Mouse (Mus musculus): ENCODE results near the gene Ywhae. TPM values are rescaled to one million over a fixed set of nuclear protein-coding genes. Genes with fewer than 3 reads are reported as not detected.

Gene Ywhae
- total RNA-seq, 1 experiment: 432 TPM

- in situ Hi-C loops (cut with MboI; ENCODE audit: low sequenced_read_pairs in 2 of 2, unreplicated experiment in 2 of 2): no loop called here
- Histone ChIP-seq H3K9ac (ENCODE audit: insufficient read depth, low read depth, low read length, poor library complexity, severe bottlenecking) (no peak overlapping the region), H3K9me3 (ENCODE audit: control insufficient read depth, insufficient read depth, low read depth, low read length) (no peaks in the 10 kb centered on the region), H3K27ac (ENCODE audit: insufficient read depth, low read depth, low read length, poor library complexity, severe bottlenecking) (no peak overlapping the region), H3K4me1 (ENCODE audit: control insufficient read depth in 2 of 2, insufficient read depth in 2 of 2, low read length in 2 of 2, poor library complexity in 1 of 2) (peaks cover 0 to 8% of the 10 kb centered on the region in 2 experiments; a peak in 2 of 4 replicates), H3K36me3 (ENCODE audit: control insufficient read depth, insufficient read depth, low read length, poor library complexity, severe bottlenecking) (peaks cover 12% of the 10 kb centered on the region), H3K4me3 (ENCODE audit: insufficient read depth in 1 of 2, low read depth in 1 of 2, low read length in 2 of 2, poor library complexity in 1 of 2, severe bottlenecking in 1 of 2) (no peak overlapping the region)
- no peak for DNase-seq (ENCODE audit: low read depth, low spot score)
- TF ChIP-seq ZC3H11A (IDR thresholded peaks at IDR 0.05; ENCODE audit: borderline replicate concordance, low read depth, low read length) (no peak), MAFK (IDR thresholded peaks at IDR 0.05; ENCODE audit: insufficient read depth, low read depth, low read length) (no peak), HCFC1 (IDR thresholded peaks at IDR 0.05; ENCODE audit: borderline replicate concordance, insufficient read depth, low read length) (no peak), CHD2 (IDR thresholded peaks at IDR 0.05; ENCODE audit: low read depth, low read length) (no peak), ZNF384 (IDR thresholded peaks at IDR 0.05; ENCODE audit: low read depth, low read length) (no peak)
These were observed 31.9 kb downstream of the Ywhae start for GRCm38 (mm10) chr11:75764521-75765023.

GRCm38 (mm10) chr11:75765161-75765560 is 32.5 kb downstream of the Ywhae start:
- no peak for DNase-seq (ENCODE audit: low read depth, low spot score)
- H3K9me3 ChIP-seq (ENCODE audit: control insufficient read depth, insufficient read depth, low read depth, low read length): no peaks in the 10 kb centered on the region
- in situ Hi-C loops (cut with MboI; ENCODE audit: low sequenced_read_pairs in 2 of 2, unreplicated experiment in 2 of 2): no loop called here
- H3K27ac ChIP-seq (ENCODE audit: insufficient read depth, low read depth, low read length, poor library complexity, severe bottlenecking): no peak overlapping the region
- TF ChIP-seq CHD2 (IDR thresholded peaks at IDR 0.05; ENCODE audit: low read depth, low read length): no peak
- no peak for TF ChIP-seq ZC3H11A (IDR thresholded peaks at IDR 0.05; ENCODE audit: borderline replicate concordance, low read depth, low read length)
- TF ChIP-seq HCFC1 (IDR thresholded peaks at IDR 0.05; ENCODE audit: borderline replicate concordance, insufficient read depth, low read length): no peak
- TF ChIP-seq ZNF384 (IDR thresholded peaks at IDR 0.05; ENCODE audit: low read depth, low read length): no peak
- no peak for TF ChIP-seq MAFK (IDR thresholded peaks at IDR 0.05; ENCODE audit: insufficient read depth, low read depth, low read length)
- no peak overlapping the region for H3K9ac ChIP-seq (ENCODE audit: insufficient read depth, low read depth, low read length, poor library complexity, severe bottlenecking)
- H3K36me3 ChIP-seq (ENCODE audit: control insufficient read depth, insufficient read depth, low read length, poor library complexity, severe bottlenecking): peaks cover 9% of the 10 kb centered on the region
- no peak overlapping the region for H3K4me3 ChIP-seq (ENCODE audit: insufficient read depth in 1 of 2, low read depth in 1 of 2, low read length in 2 of 2, poor library complexity in 1 of 2, severe bottlenecking in 1 of 2)
- peaks cover 0 to 8% of the 10 kb centered on the region in 2 experiments; a peak in 2 of 4 replicates for H3K4me1 ChIP-seq (ENCODE audit: control insufficient read depth in 2 of 2, insufficient read depth in 2 of 2, low read length in 2 of 2, poor library complexity in 1 of 2)

GRCm38 (mm10) chr11:75767014-75767413 is 34.3 kb downstream of the Ywhae start:
- in situ Hi-C loops (cut with MboI; ENCODE audit: low sequenced_read_pairs in 2 of 2, unreplicated experiment in 2 of 2): no loop called here
- Histone ChIP-seq H3K27ac (ENCODE audit: insufficient read depth, low read depth, low read length, poor library complexity, severe bottlenecking) (no peak overlapping the region), H3K9ac (ENCODE audit: insufficient read depth, low read depth, low read length, poor library complexity, severe bottlenecking) (no peak overlapping the region), H3K36me3 (ENCODE audit: control insufficient read depth, insufficient read depth, low read length, poor library complexity, severe bottlenecking) (peaks cover 9% of the 10 kb centered on the region), H3K4me1 (ENCODE audit: control insufficient read depth in 2 of 2, insufficient read depth in 2 of 2, low read length in 2 of 2, poor library complexity in 1 of 2) (peaks cover 0 to 8% of the 10 kb centered on the region in 2 experiments; a peak in 2 of 4 replicates), H3K9me3 (ENCODE audit: control insufficient read depth, insufficient read depth, low read depth, low read length) (no peaks in the 10 kb centered on the region), H3K4me3 (ENCODE audit: insufficient read depth in 1 of 2, low read depth in 1 of 2, low read length in 2 of 2, poor library complexity in 1 of 2, severe bottlenecking in 1 of 2) (no peak overlapping the region)
- no peak for TF ChIP-seq HCFC1 (IDR thresholded peaks at IDR 0.05; ENCODE audit: borderline replicate concordance, insufficient read depth, low read length)
- TF ChIP-seq MAFK (IDR thresholded peaks at IDR 0.05; ENCODE audit: insufficient read depth, low read depth, low read length): no peak
- TF ChIP-seq CHD2 (IDR thresholded peaks at IDR 0.05; ENCODE audit: low read depth, low read length): no peak
- no peak for TF ChIP-seq ZNF384 (IDR thresholded peaks at IDR 0.05; ENCODE audit: low read depth, low read length)
- no peak for TF ChIP-seq ZC3H11A (IDR thresholded peaks at IDR 0.05; ENCODE audit: borderline replicate concordance, low read depth, low read length)
- no peak for DNase-seq (ENCODE audit: low read depth, low spot score)

- peaks cover 0 to 8% of the 10 kb centered on the region in 2 experiments; a peak in 2 of 4 replicates for H3K4me1 ChIP-seq (ENCODE audit: control insufficient read depth in 2 of 2, insufficient read depth in 2 of 2, low read length in 2 of 2, poor library complexity in 1 of 2)
- in situ Hi-C loops (cut with MboI; ENCODE audit: low sequenced_read_pairs in 2 of 2, unreplicated experiment in 2 of 2): no loop called here
- no peak for DNase-seq (ENCODE audit: low read depth, low spot score)
- H3K9ac ChIP-seq (ENCODE audit: insufficient read depth, low read depth, low read length, poor library complexity, severe bottlenecking): no peak overlapping the region
- TF ChIP-seq ZNF384 (IDR thresholded peaks at IDR 0.05; ENCODE audit: low read depth, low read length) (no peak), HCFC1 (IDR thresholded peaks at IDR 0.05; ENCODE audit: borderline replicate concordance, insufficient read depth, low read length) (no peak), ZC3H11A (IDR thresholded peaks at IDR 0.05; ENCODE audit: borderline replicate concordance, low read depth, low read length) (no peak), MAFK (IDR thresholded peaks at IDR 0.05; ENCODE audit: insufficient read depth, low read depth, low read length) (no peak), CHD2 (IDR thresholded peaks at IDR 0.05; ENCODE audit: low read depth, low read length) (no peak)
- peaks cover 6% of the 10 kb centered on the region for H3K36me3 ChIP-seq (ENCODE audit: control insufficient read depth, insufficient read depth, low read length, poor library complexity, severe bottlenecking)
- no peak overlapping the region for H3K4me3 ChIP-seq (ENCODE audit: insufficient read depth in 1 of 2, low read depth in 1 of 2, low read length in 2 of 2, poor library complexity in 1 of 2, severe bottlenecking in 1 of 2)
- no peak overlapping the region for H3K27ac ChIP-seq (ENCODE audit: insufficient read depth, low read depth, low read length, poor library complexity, severe bottlenecking)
- H3K9me3 ChIP-seq (ENCODE audit: control insufficient read depth, insufficient read depth, low read depth, low read length): no peaks in the 10 kb centered on the region
These were observed 35.7 kb downstream of the Ywhae start for GRCm38 (mm10) chr11:75768091-75768989.

Measured in ES-E14 (cell line).